Mouse (Mus musculus) CH12.LX (cell line): ENCODE measurements around the gene Klf15.

Source experiments
- BHLHE40 ChIP-seq: IDR thresholded peaks from 2 replicates; pipeline ENCODE4 v1.6.1; 2011; ENCODE audit warnings: mild to moderate bottlenecking, low read depth, low read length, improper control_type of control experiment
- CTCF ChIP-seq, 2 experiments: IDR thresholded peaks in 1 of 2; conservative IDR thresholded peaks in 1 of 2; 2 replicates each; pipeline ENCODE4 v1.5.1; 2011 to 2012; ENCODE audit warnings: low read depth in 2 of 2, low read length in 2 of 2, improper control_type of control experiment in 1 of 2, inconsistent platforms in 1 of 2, mild to moderate bottlenecking in 1 of 2, moderate library complexity in 1 of 2
- EP300 ChIP-seq: IDR thresholded peaks from 2 replicates; pipeline ENCODE4 v1.6.1; 2011; ENCODE audit warnings: low read length, improper control_type of control experiment
- JUN ChIP-seq: IDR thresholded peaks from 2 replicates; pipeline ENCODE4 v1.6.1; 2011; ENCODE audit warnings: low read depth, mild to moderate bottlenecking, low read length, improper control_type of control experiment, moderate library complexity; ENCODE audit not compliant: insufficient read depth
- MAFK ChIP-seq: IDR thresholded peaks from 2 replicates; pipeline ENCODE4 v1.6.1; 2011; ENCODE audit warnings: low read length, improper control_type of control experiment; ENCODE audit not compliant: insufficient replicate concordance
- MAX ChIP-seq: IDR thresholded peaks from 2 replicates; pipeline ENCODE4 v1.6.1; 2011; ENCODE audit warnings: low read length, improper control_type of control experiment
- POLR2A ChIP-seq: IDR thresholded peaks from 2 replicates; pipeline ENCODE4 v1.6.1; 2011; ENCODE audit warnings: low read depth, mild to moderate bottlenecking, improper control_type of control experiment, low read length
- POLR2AphosphoS2 ChIP-seq: IDR thresholded peaks from 2 replicates; pipeline ENCODE4 v1.6.1; 2011; ENCODE audit warnings: low read depth, low read length, improper control_type of control experiment
- USF2 ChIP-seq: conservative IDR thresholded peaks from 2 replicates; pipeline ENCODE4 v1.6.1; 2011; ENCODE audit warnings: low read depth, low read length, improper control_type of control experiment

DNA sequence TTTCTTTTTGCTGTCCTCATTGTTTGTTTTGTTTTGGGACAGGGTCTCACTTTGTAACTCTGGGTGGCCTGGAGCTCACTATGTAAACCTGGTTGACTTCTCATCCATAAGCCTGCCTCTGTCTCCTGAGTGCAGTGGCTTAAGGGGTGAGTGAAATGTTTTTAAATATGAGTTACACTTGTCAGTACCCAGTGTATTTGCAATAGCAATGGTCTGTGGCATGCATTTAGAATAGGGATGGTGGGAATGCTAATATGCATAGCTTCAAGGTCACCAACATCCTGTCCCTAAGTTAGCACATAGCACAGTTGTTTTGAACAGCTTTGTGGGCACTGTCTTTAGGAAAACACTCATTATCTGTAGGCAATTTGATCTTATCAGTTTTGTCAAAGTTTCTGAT is 45.1 kb downstream of the Klf15 start:
- no peak for TF ChIP-seq BHLHE40
- no peak for TF ChIP-seq CTCF (conservative IDR thresholded peaks at IDR 0.05 in 1 of 2, IDR thresholded peaks at IDR 0.05 in 1 of 2; ENCODE audit: low read depth in 2 of 2, low read length in 2 of 2)
- no peak for TF ChIP-seq POLR2A
- TF ChIP-seq MAX: no peak
- TF ChIP-seq EP300: no peak
- no peak for TF ChIP-seq JUN
- TF ChIP-seq MAFK: no peak
- TF ChIP-seq USF2: no peak
- no peak for TF ChIP-seq POLR2AphosphoS2
